ENCODE assay signal across 11 mouse cellular contexts in the genomic region with DNA sequence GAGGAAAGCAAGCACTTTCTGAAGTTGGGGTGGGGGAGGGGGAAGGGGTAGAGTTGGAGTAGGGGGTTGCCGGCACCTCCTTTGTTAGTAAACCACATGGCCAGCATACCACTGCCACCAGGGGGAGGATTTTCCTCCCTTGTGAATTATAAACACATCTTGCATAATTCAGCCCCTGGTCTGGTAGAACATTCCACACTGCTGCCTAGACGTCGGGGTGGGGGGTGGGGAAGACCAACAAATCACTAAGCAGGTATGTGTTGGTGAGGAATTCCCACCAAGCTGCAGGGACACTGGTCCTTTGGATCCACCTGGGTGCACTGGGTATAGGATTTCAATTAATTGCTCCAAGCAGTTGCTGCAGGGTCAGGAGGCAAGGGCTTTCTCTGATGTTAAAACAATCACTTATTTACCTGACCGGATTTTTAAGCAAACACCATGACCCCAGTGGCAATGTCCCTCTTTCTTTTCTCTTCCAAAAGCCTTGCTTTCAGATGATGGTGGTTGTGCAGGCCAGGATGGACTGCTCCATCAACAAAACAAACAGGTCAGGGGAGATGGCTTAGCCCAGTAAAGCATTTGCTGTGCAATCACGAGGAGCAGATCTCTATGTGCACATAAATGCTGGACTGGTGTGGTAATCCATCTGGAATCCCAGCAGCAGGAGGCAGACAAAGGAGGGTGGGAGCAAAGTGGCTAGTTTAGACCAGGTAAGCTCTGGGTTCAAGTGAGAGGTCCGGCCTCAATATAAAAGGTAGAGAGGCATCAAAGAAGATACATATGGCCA. TPM values are rescaled to one million over a fixed set of nuclear protein-coding genes. Genes with fewer than 3 reads are reported as not detected.
DNase-seq lines count a peak whose midpoint lies in the region; ATAC-seq lines count a peak whose summit lies in the region.
"Had no signal": no experiment of that assay in that cellular context is flagged by ENCODE, and none has a peak within 500 bp of the region (broad histone marks: within the 10 kb centered on the region; RNA-seq: fewer than 3 reads in every experiment).

No protein-coding gene starts in this region.

- H3K4me2 ChIP-seq in forebrain, embryonic 13.5 days, result no peak overlapping the region
- no peak overlapping the region for H3K4me2 ChIP-seq in limb, embryonic 12.5 days
- H3K4me2 ChIP-seq: forebrain, embryonic 12.5 days had no signal

- no peak for ATAC-seq in forebrain, embryonic 13.5 days
- peak; percentile 55 for ATAC-seq in limb, embryonic 12.5 days (ENCODE audit: insufficient number of reproducible peaks, insufficient read depth, low FRiP score, low TSS enrichment, low read depth)

- no peaks in the 10 kb centered on the region for H3K9me3 ChIP-seq in forebrain, embryonic 10.5 days
- no peaks in the 10 kb centered on the region for H3K9me3 ChIP-seq in forebrain, embryonic 13.5 days (replicated peaks)
- H3K9me3 ChIP-seq in limb, embryonic 12.5 days, result no peaks in the 10 kb centered on the region
- H3K9me3 ChIP-seq: forebrain, embryonic 12.5 days; heart, embryonic 10.5 days had no signal

- H3K27ac ChIP-seq in forebrain, embryonic 10.5 days, result peak overlapping the region; percentile 60
- no peak overlapping the region for H3K27ac ChIP-seq in forebrain, embryonic 13.5 days
- H3K27ac ChIP-seq in limb, embryonic 12.5 days, result peak overlapping the region; percentile 66
- H3K27ac ChIP-seq: forebrain, embryonic 12.5 days; heart, embryonic 10.5 days had no signal

- no peak overlapping the region for H3K9ac ChIP-seq in forebrain, embryonic 13.5 days
- no peak overlapping the region for H3K9ac ChIP-seq in limb, embryonic 12.5 days (replicated peaks)
- H3K9ac ChIP-seq: forebrain, embryonic 12.5 days had no signal

- no peaks in the 10 kb centered on the region for H3K36me3 ChIP-seq in forebrain, embryonic 10.5 days (replicated peaks)
- H3K36me3 ChIP-seq in forebrain, embryonic 13.5 days (ENCODE audit: poor library complexity, severe bottlenecking), result no peaks in the 10 kb centered on the region
- H3K36me3 ChIP-seq in limb, embryonic 12.5 days, result no peaks in the 10 kb centered on the region
- H3K36me3 ChIP-seq: forebrain, embryonic 12.5 days; heart, embryonic 10.5 days had no signal

- WGBS in forebrain, embryonic 10.5 days, result 48% methylated on average over 6 of the region's 6 CpGs
- WGBS in forebrain, embryonic 13.5 days, result 45% methylated on average over 6 of the region's 6 CpGs
- 20% methylated on average over 6 of the region's 6 CpGs for WGBS in limb, embryonic 12.5 days

- DNase-seq in forebrain, embryonic 10.5 days (ENCODE audit: extremely low spot score, low spot score), result no peak
- DNase-seq in thymus, postnatal 4 days, result peak; percentile 16
- no peak for DNase-seq in thymus, postnatal 25 days
- peak; percentile 35 for DNase-seq in yolk sac, embryonic 10.5 days (ENCODE audit: low spot score)
- no peak for DNase-seq in cerebellum, postnatal 10 days
- no peak for DNase-seq in ovary, postnatal 36 days (ENCODE audit: low spot score)
- DNase-seq: midbrain, embryonic 14.5 days had no signal

- no peak overlapping the region for H3K4me3 ChIP-seq in forebrain, embryonic 10.5 days
- H3K4me3 ChIP-seq in forebrain, embryonic 13.5 days, result no peak overlapping the region
- H3K4me3 ChIP-seq in limb, embryonic 12.5 days (replicated peaks), result no peak overlapping the region
- H3K4me3 ChIP-seq: forebrain, embryonic 12.5 days; heart, embryonic 10.5 days had no signal

- H3K4me1 ChIP-seq in forebrain, embryonic 10.5 days, result peaks cover 10% of the 10 kb centered on the region
- no peaks in the 10 kb centered on the region for H3K4me1 ChIP-seq in forebrain, embryonic 13.5 days
- H3K4me1 ChIP-seq in limb, embryonic 12.5 days (replicated peaks), result peaks cover 17% of the 10 kb centered on the region
- H3K4me1 ChIP-seq: forebrain, embryonic 12.5 days had no signal

- H3K27me3 ChIP-seq in forebrain, embryonic 10.5 days (ENCODE audit: poor library complexity, severe bottlenecking), result no peaks in the 10 kb centered on the region
- no peaks in the 10 kb centered on the region for H3K27me3 ChIP-seq in forebrain, embryonic 13.5 days
- no peaks in the 10 kb centered on the region for H3K27me3 ChIP-seq in limb, embryonic 12.5 days
- H3K27me3 ChIP-seq: forebrain, embryonic 12.5 days had no signal

RNA-seq across cellular contexts. Expression of a gene that starts 22.2 kb away (rescaled TPM):
- 108 and 113 TPM in 2 replicates for polyA plus RNA-seq in forebrain, embryonic 10.5 days (2016; fragmentation: Nextera tagmentation; extraction: Ambion mirVana)
- 72.0 and 77.1 TPM in 2 replicates for polyA plus RNA-seq in forebrain, embryonic 13.5 days (2015; fragmentation: Nextera tagmentation; extraction: Ambion mirVana)
- polyA plus RNA-seq in limb, embryonic 12.5 days (2016; fragmentation: Nextera tagmentation; extraction: Ambion mirVana), result 85.1 and 88.0 TPM in 2 replicates

RNA-seq across cellular contexts. Expression of a gene that starts 32.3 kb away (rescaled TPM):
- 395 and 413 TPM in 2 replicates for polyA plus RNA-seq in forebrain, embryonic 10.5 days (2016; fragmentation: Nextera tagmentation; extraction: Ambion mirVana)
- 495 and 500 TPM in 2 replicates for polyA plus RNA-seq in forebrain, embryonic 13.5 days (2015; fragmentation: Nextera tagmentation; extraction: Ambion mirVana)
- polyA plus RNA-seq in limb, embryonic 12.5 days (2016; fragmentation: Nextera tagmentation; extraction: Ambion mirVana), result 370 and 397 TPM in 2 replicates

RNA-seq across cellular contexts. Expression of a gene that starts 45.0 kb away (rescaled TPM):
- 91.5 and 94.2 TPM in 2 replicates for polyA plus RNA-seq in forebrain, embryonic 10.5 days (2016; fragmentation: Nextera tagmentation; extraction: Ambion mirVana)
- polyA plus RNA-seq in forebrain, embryonic 13.5 days (2015; fragmentation: Nextera tagmentation; extraction: Ambion mirVana), result 118 and 137 TPM in 2 replicates
- 77.7 and 78.5 TPM in 2 replicates for polyA plus RNA-seq in limb, embryonic 12.5 days (2016; fragmentation: Nextera tagmentation; extraction: Ambion mirVana)

Comparison
In these comparisons a context has a peak if more than half of its experiments do, and no peak if none do; other contexts are left out.
1. DNase-seq: peak in thymus, postnatal 4 days (single experiment) and yolk sac, embryonic 10.5 days (single experiment); none in forebrain, embryonic 10.5 days (single experiment), thymus, postnatal 25 days (single experiment), cerebellum, postnatal 10 days (0 of 2) and ovary, postnatal 36 days (single experiment).